Mouse (Mus musculus): ENCODE data around the gene Aldh8a1. TPM values are rescaled to one million over a fixed set of nuclear protein-coding genes. Genes with fewer than 3 reads are reported as not detected.
A peak's percentile ranks its signal among the peaks of the same experiment; 100 is the strongest.
"Not testable (repeated sequence)": the region's sequence is repeated elsewhere in the genome, so short reads cannot be mapped to it uniquely, and the experiment has no call there.

The Aldh8a1 gene
- polyA plus RNA-seq, 1 experiment: not detected

DNA sequence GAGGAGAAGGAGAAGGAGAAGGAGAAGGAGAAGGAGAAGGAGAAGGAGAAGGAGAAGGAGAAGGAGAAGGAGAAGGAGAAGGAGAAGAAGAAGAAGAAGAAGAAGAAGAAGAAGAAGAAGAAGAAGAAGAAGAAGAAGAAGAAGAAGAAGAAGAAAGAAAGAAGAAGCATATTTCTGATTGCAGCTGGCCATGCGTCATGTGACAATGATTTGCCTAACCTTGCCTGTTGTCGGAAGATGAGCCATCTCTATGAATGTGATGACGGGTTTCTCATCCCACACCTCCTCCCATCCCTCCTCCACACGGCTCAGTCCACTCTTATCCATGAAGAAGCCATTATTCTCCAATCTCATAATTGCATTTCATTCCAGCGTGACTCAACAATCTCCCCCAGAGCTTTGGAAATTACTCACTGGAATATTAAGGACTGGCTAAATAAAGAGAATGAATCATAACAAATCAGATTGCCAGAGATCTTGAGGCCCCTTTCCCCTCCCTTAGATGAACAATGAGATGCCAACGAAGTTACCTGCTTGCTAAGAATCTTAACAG is 21.9 kb downstream of the Aldh8a1 start:
- 0 out of 2 replicates have a peak, but pooled peaks have one; percentile 9 for TF ChIP-seq CEBPB (IDR thresholded peaks at IDR 0.05; ENCODE audit: insufficient read depth, poor library complexity, severe bottlenecking)
- peak; percentile 85 for TF ChIP-seq USF1 (IDR thresholded peaks at IDR 0.05; ENCODE audit: low read depth)
- not testable (repeated sequence) for H3K79me2 ChIP-seq (ENCODE audit: control insufficient read depth, insufficient read depth)

GRCm38 (mm10) chr10:21399622-21400021 is 22.5 kb downstream of the Aldh8a1 start:
- TF ChIP-seq MYOD1 (IDR thresholded peaks at IDR 0.05; ENCODE audit: control insufficient read depth in 1 of 3, insufficient read length in 2 of 3, low read depth in 2 of 3) (no peak), POLR2A (IDR thresholded peaks at IDR 0.05; ENCODE audit: insufficient read length, low read depth) (no peak), TCF12 (IDR thresholded peaks at IDR 0.05; ENCODE audit: insufficient read depth, poor library complexity, severe bottlenecking) (no peak), USF1 (IDR thresholded peaks at IDR 0.05; ENCODE audit: low read depth) (no peak), E2F4 (IDR thresholded peaks at IDR 0.05; ENCODE audit: insufficient read depth) (no peak), SRF (IDR thresholded peaks at IDR 0.05; ENCODE audit: control insufficient read depth, insufficient read length, low read depth) (no peak), MYOG (IDR thresholded peaks at IDR 0.05; ENCODE audit: control insufficient read depth in 1 of 3, insufficient read depth in 1 of 3, insufficient read length in 2 of 3, low read depth in 2 of 3) (no peak), CEBPB (IDR thresholded peaks at IDR 0.05; ENCODE audit: insufficient read depth, poor library complexity, severe bottlenecking) (no peak), POLR2AphosphoS2 (IDR thresholded peaks at IDR 0.05; ENCODE audit: insufficient read length, low read depth) (no peak)
- Histone ChIP-seq H3ac (ENCODE audit: control insufficient read depth, insufficient read length) (no peak overlapping the region), H3K4me2 (ENCODE audit: low read depth) (peak overlapping the region; percentile 46), H3K36me3 (ENCODE audit: control insufficient read depth, insufficient read depth) (no peaks in the 10 kb centered on the region), H3K79me2 (ENCODE audit: control insufficient read depth, insufficient read depth) (no peaks in the 10 kb centered on the region), H3K4me3 (no peak overlapping the region), H3K27me3 (ENCODE audit: control insufficient read depth, insufficient read depth, insufficient read length) (no peaks in the 10 kb centered on the region)

More for the DNA sequence above, 21.9 kb downstream of the Aldh8a1 start:
- H3K4me2 ChIP-seq (ENCODE audit: low read depth): peak overlapping the region; percentile 46
- not testable (repeated sequence) for H3K27me3 ChIP-seq (ENCODE audit: control insufficient read depth, insufficient read depth, insufficient read length); H3ac ChIP-seq (ENCODE audit: control insufficient read depth, insufficient read length); H3K4me3 ChIP-seq; H3K36me3 ChIP-seq (ENCODE audit: control insufficient read depth, insufficient read depth)

GRCm38 (mm10) chr10:21400031-21400430 is 22.9 kb downstream of the Aldh8a1 start:
- Histone ChIP-seq H3K4me3 (no peak overlapping the region), H3K36me3 (ENCODE audit: control insufficient read depth, insufficient read depth) (no peaks in the 10 kb centered on the region), H3ac (ENCODE audit: control insufficient read depth, insufficient read length) (no peak overlapping the region), H3K79me2 (ENCODE audit: control insufficient read depth, insufficient read depth) (no peaks in the 10 kb centered on the region), H3K27me3 (ENCODE audit: control insufficient read depth, insufficient read depth, insufficient read length) (no peaks in the 10 kb centered on the region), H3K4me2 (ENCODE audit: low read depth) (no peak overlapping the region)
- TF ChIP-seq TCF12 (IDR thresholded peaks at IDR 0.05; ENCODE audit: insufficient read depth, poor library complexity, severe bottlenecking) (no peak), MAX (IDR thresholded peaks at IDR 0.05; ENCODE audit: low read depth) (no peak), MYOG (IDR thresholded peaks at IDR 0.05; ENCODE audit: control insufficient read depth in 1 of 3, insufficient read depth in 1 of 3, insufficient read length in 2 of 3, low read depth in 2 of 3) (no peak), POLR2A (IDR thresholded peaks at IDR 0.05; ENCODE audit: insufficient read length, low read depth) (no peak), TCF3 (IDR thresholded peaks at IDR 0.05; ENCODE audit: insufficient read length, low read depth) (no peak), USF1 (IDR thresholded peaks at IDR 0.05; ENCODE audit: low read depth) (no peak), POLR2AphosphoS2 (IDR thresholded peaks at IDR 0.05; ENCODE audit: insufficient read length, low read depth) (no peak), MYOD1 (IDR thresholded peaks at IDR 0.05; ENCODE audit: control insufficient read depth in 1 of 3, insufficient read length in 2 of 3, low read depth in 2 of 3) (no peak)

- no peak overlapping the region for H3K4me2 ChIP-seq (ENCODE audit: low read depth)
- no peak for TF ChIP-seq MAX (IDR thresholded peaks at IDR 0.05; ENCODE audit: low read depth)
- no peak for TF ChIP-seq CEBPB (IDR thresholded peaks at IDR 0.05; ENCODE audit: insufficient read depth, poor library complexity, severe bottlenecking)
- no peak for TF ChIP-seq USF1 (IDR thresholded peaks at IDR 0.05; ENCODE audit: low read depth)
- TF ChIP-seq E2F4 (IDR thresholded peaks at IDR 0.05; ENCODE audit: insufficient read depth): no peak
- TF ChIP-seq SRF (IDR thresholded peaks at IDR 0.05; ENCODE audit: control insufficient read depth, insufficient read length, low read depth): no peak
- no peak for TF ChIP-seq MYOG (IDR thresholded peaks at IDR 0.05; ENCODE audit: control insufficient read depth in 1 of 3, insufficient read depth in 1 of 3, insufficient read length in 2 of 3, low read depth in 2 of 3)
- TF ChIP-seq REST (IDR thresholded peaks at IDR 0.05; ENCODE audit: insufficient read depth, insufficient read length): no peak
- no peak for TF ChIP-seq POLR2AphosphoS2 (IDR thresholded peaks at IDR 0.05; ENCODE audit: insufficient read length, low read depth)
- no peak for TF ChIP-seq TCF3 (IDR thresholded peaks at IDR 0.05; ENCODE audit: insufficient read length, low read depth)
- TF ChIP-seq POLR2A (IDR thresholded peaks at IDR 0.05; ENCODE audit: insufficient read length, low read depth): no peak
- TF ChIP-seq TCF12 (IDR thresholded peaks at IDR 0.05; ENCODE audit: insufficient read depth, poor library complexity, severe bottlenecking): no peak
- no peak for TF ChIP-seq MYOD1 (IDR thresholded peaks at IDR 0.05; ENCODE audit: control insufficient read depth in 1 of 3, insufficient read length in 2 of 3, low read depth in 2 of 3)
- H3K79me2 ChIP-seq (ENCODE audit: control insufficient read depth, insufficient read depth): no peaks in the 10 kb centered on the region
- no peak overlapping the region for H3ac ChIP-seq (ENCODE audit: control insufficient read depth, insufficient read length)
- H3K4me3 ChIP-seq: no peak overlapping the region
- H3K27me3 ChIP-seq (ENCODE audit: control insufficient read depth, insufficient read depth, insufficient read length): no peaks in the 10 kb centered on the region
- H3K36me3 ChIP-seq (ENCODE audit: control insufficient read depth, insufficient read depth): no peaks in the 10 kb centered on the region
These were observed 23.4 kb downstream of the Aldh8a1 start for GRCm38 (mm10) chr10:21400453-21400852.

- Histone ChIP-seq H3K36me3 (ENCODE audit: control insufficient read depth, insufficient read depth) (no peaks in the 10 kb centered on the region), H3K27me3 (ENCODE audit: control insufficient read depth, insufficient read depth, insufficient read length) (no peaks in the 10 kb centered on the region), H3K4me2 (ENCODE audit: low read depth) (no peak overlapping the region), H3K4me3 (no peak overlapping the region), H3K79me2 (ENCODE audit: control insufficient read depth, insufficient read depth) (no peaks in the 10 kb centered on the region), H3ac (ENCODE audit: control insufficient read depth, insufficient read length) (no peak overlapping the region)
- TF ChIP-seq REST (IDR thresholded peaks at IDR 0.05; ENCODE audit: insufficient read depth, insufficient read length) (no peak), USF1 (IDR thresholded peaks at IDR 0.05; ENCODE audit: low read depth) (no peak), POLR2A (IDR thresholded peaks at IDR 0.05; ENCODE audit: insufficient read length, low read depth) (no peak), TCF3 (IDR thresholded peaks at IDR 0.05; ENCODE audit: insufficient read length, low read depth) (no peak), MYOD1 (IDR thresholded peaks at IDR 0.05; ENCODE audit: control insufficient read depth in 1 of 3, insufficient read length in 2 of 3, low read depth in 2 of 3) (no peak), MYOG (IDR thresholded peaks at IDR 0.05; ENCODE audit: control insufficient read depth in 1 of 3, insufficient read depth in 1 of 3, insufficient read length in 2 of 3, low read depth in 2 of 3) (no peak), TCF12 (IDR thresholded peaks at IDR 0.05; ENCODE audit: insufficient read depth, poor library complexity, severe bottlenecking) (no peak), POLR2AphosphoS2 (IDR thresholded peaks at IDR 0.05; ENCODE audit: insufficient read length, low read depth) (no peak), SRF (IDR thresholded peaks at IDR 0.05; ENCODE audit: control insufficient read depth, insufficient read length, low read depth) (no peak), E2F4 (IDR thresholded peaks at IDR 0.05; ENCODE audit: insufficient read depth) (no peak), MAX (IDR thresholded peaks at IDR 0.05; ENCODE audit: low read depth) (no peak), CEBPB (IDR thresholded peaks at IDR 0.05; ENCODE audit: insufficient read depth, poor library complexity, severe bottlenecking) (no peak)
These were observed 24.2 kb downstream of the Aldh8a1 start for GRCm38 (mm10) chr10:21401259-21401658.

All from myocyte (in vitro differentiated cells).